In genomic region chr9:123638231-123638630, GRCm38 (mm10) we compare ENCODE assay signal across 24 mouse cellular contexts. TPM values are rescaled to one million over a fixed set of nuclear protein-coding genes. Genes with fewer than 3 reads are reported as not detected.
DNase-seq lines count a peak whose midpoint lies in the region; ATAC-seq and TF ChIP-seq lines count a peak whose summit lies in the region.
"Had no signal": no experiment of that assay in that cellular context is flagged by ENCODE, and none has a peak within 500 bp of the region (broad histone marks: within the 10 kb centered on the region; RNA-seq: fewer than 3 reads in every experiment).

No protein-coding gene starts in this region.

- no peaks in the 10 kb centered on the region for H3K27me3 ChIP-seq in kidney, postnatal 0 days (ENCODE audit: insufficient read depth, low read length)
- H3K27me3 ChIP-seq in intestine, embryonic 15.5 days (replicated peaks): no peaks in the 10 kb centered on the region
- H3K27me3 ChIP-seq in hindbrain, embryonic 13.5 days: no peaks in the 10 kb centered on the region
- H3K27me3 ChIP-seq: forebrain, embryonic 13.5 days; limb, embryonic 13.5 days had no signal

- peak; percentile 68 for DNase-seq in adrenal gland, adult 2 months
- no peak for DNase-seq in adrenal gland, postnatal 4 days (ENCODE audit: low spot score in 2 of 2)
- DNase-seq in kidney, postnatal 0 days (ENCODE audit: low spot score): no peak
- DNase-seq in kidney, postnatal 14 days: no peak
- DNase-seq in embryo, embryonic 9.5 days (ENCODE audit: extremely low spot score): no peak
- DNase-seq: gastrocnemius, postnatal 14 days; liver, postnatal 0 days; thymus, adult 18-20 months had no signal

- no peak overlapping the region for H3K9ac ChIP-seq in kidney, postnatal 0 days (ENCODE audit: low read depth, low read length)
- no peak overlapping the region for H3K9ac ChIP-seq in intestine, embryonic 15.5 days
- no peak overlapping the region for H3K9ac ChIP-seq in hindbrain, embryonic 13.5 days
- H3K9ac ChIP-seq: forebrain, embryonic 13.5 days; heart, embryonic 15.5 days; limb, embryonic 13.5 days; liver, postnatal 0 days had no signal

- no peaks in the 10 kb centered on the region for H3K9me3 ChIP-seq in kidney, postnatal 0 days (replicated peaks; ENCODE audit: low read length)
- H3K9me3 ChIP-seq in intestine, embryonic 15.5 days: no peaks in the 10 kb centered on the region
- no peaks in the 10 kb centered on the region for H3K9me3 ChIP-seq in hindbrain, embryonic 13.5 days
- H3K9me3 ChIP-seq: forebrain, embryonic 13.5 days; heart, embryonic 10.5 days; heart, embryonic 15.5 days; limb, embryonic 13.5 days had no signal

- H3K27ac ChIP-seq in kidney, postnatal 0 days: no peak overlapping the region
- no peak overlapping the region for H3K27ac ChIP-seq in intestine, embryonic 15.5 days
- H3K27ac ChIP-seq in hindbrain, embryonic 13.5 days: no peak overlapping the region
- H3K27ac ChIP-seq: forebrain, embryonic 13.5 days; heart, embryonic 10.5 days; heart, embryonic 15.5 days; hindbrain, postnatal 0 days; layer of hippocampus, adult 2 months; limb, embryonic 13.5 days; stomach, postnatal 0 days had no signal

- H3K4me1 ChIP-seq in kidney, postnatal 0 days (replicated peaks; ENCODE audit: insufficient read depth, low read length): no peaks in the 10 kb centered on the region
- H3K4me1 ChIP-seq in intestine, embryonic 15.5 days (replicated peaks): no peaks in the 10 kb centered on the region
- no peaks in the 10 kb centered on the region for H3K4me1 ChIP-seq in hindbrain, embryonic 13.5 days (replicated peaks)
- H3K4me1 ChIP-seq: forebrain, embryonic 13.5 days; limb, embryonic 13.5 days had no signal

- ATAC-seq in kidney, postnatal 0 days (replicated peaks; ENCODE audit: low FRiP score, low read depth): peak; percentile 33
- peak; percentile 15; the same call in 1 of the 2 replicates for ATAC-seq in intestine, embryonic 15.5 days
- ATAC-seq in hindbrain, embryonic 13.5 days (ENCODE audit: low FRiP score): no peak
- ATAC-seq: hindbrain, postnatal 0 days; midbrain, embryonic 16.5 days had no signal

- no peak for TF ChIP-seq CTCF in kidney, postnatal 0 days (IDR thresholded peaks at IDR 0.05; ENCODE audit: low read depth)

- H3K4me3 ChIP-seq in kidney, postnatal 0 days (replicated peaks; ENCODE audit: low read depth, low read length): no peak overlapping the region
- no peak overlapping the region for H3K4me3 ChIP-seq in intestine, embryonic 15.5 days (replicated peaks)
- no peak overlapping the region for H3K4me3 ChIP-seq in hindbrain, embryonic 13.5 days
- H3K4me3 ChIP-seq: forebrain, embryonic 13.5 days; heart, embryonic 10.5 days; heart, embryonic 15.5 days; layer of hippocampus, adult 2 months; limb, embryonic 13.5 days had no signal

- H3K36me3 ChIP-seq in kidney, postnatal 0 days (ENCODE audit: insufficient read depth, low read length): no peaks in the 10 kb centered on the region
- H3K36me3 ChIP-seq in intestine, embryonic 15.5 days: no peaks in the 10 kb centered on the region
- no peaks in the 10 kb centered on the region for H3K36me3 ChIP-seq in hindbrain, embryonic 13.5 days
- H3K36me3 ChIP-seq: heart, embryonic 10.5 days; heart, embryonic 15.5 days; limb, embryonic 13.5 days had no signal

- H3K4me2 ChIP-seq in kidney, postnatal 0 days (ENCODE audit: low read length): no peak overlapping the region
- no peak overlapping the region for H3K4me2 ChIP-seq in intestine, embryonic 15.5 days (replicated peaks)
- no peak overlapping the region for H3K4me2 ChIP-seq in hindbrain, embryonic 13.5 days
- H3K4me2 ChIP-seq: forebrain, embryonic 13.5 days; heart, embryonic 15.5 days; limb, embryonic 13.5 days; liver, embryonic 11.5 days; midbrain, embryonic 11.5 days had no signal

RNA-seq across cellular contexts. Expression of gene Slc6a20b, which starts 5.9 kb away (rescaled TPM):
- total RNA-seq in adrenal gland, adult 2 months (2021): under 1 TPM in 1 of 2 experiments, not detected in 1; 0.10 TPM
- not detected in 2 replicates for polyA plus RNA-seq in adrenal gland, adult 2 months (2012; rRNA removed)
- 1 to 10 TPM in 1 of 2 experiments, under 1 TPM in 1; 0.14 to 3.0 TPM for total RNA-seq in adrenal gland, postnatal 4 days (2021)
- 9.5 and 12.1 TPM in 2 replicates for polyA plus RNA-seq in kidney, postnatal 0 days (2015; fragmentation: Nextera tagmentation; extraction: Ambion mirVana)
- 0.45 and 0.59 TPM in 2 replicates for polyA plus RNA-seq in intestine, embryonic 15.5 days (2015; fragmentation: Nextera tagmentation; extraction: Ambion mirVana)
- polyA plus RNA-seq in hindbrain, embryonic 13.5 days (2015; fragmentation: Nextera tagmentation; extraction: Ambion mirVana): 0.34 and 0.41 TPM in 2 replicates
- total RNA-seq: gastrocnemius, postnatal 14 days; heart, postnatal 25 days had no signal

RNA-seq across cellular contexts. Expression of gene Ccr9, which starts 40.0 kb away (rescaled TPM):
- total RNA-seq in adrenal gland, adult 2 months (2021): not detected
- polyA plus RNA-seq in adrenal gland, adult 2 months (2012; rRNA removed): 0.04 and 0.20 TPM in 2 replicates
- under 1 TPM in 1 of 2 experiments, not detected in 1; 0.17 TPM for total RNA-seq in adrenal gland, postnatal 4 days (2021)
- 0.11 and 0.23 TPM in 2 replicates for polyA plus RNA-seq in kidney, postnatal 0 days (2015; fragmentation: Nextera tagmentation; extraction: Ambion mirVana)
- 0.54 and 0.75 TPM in 2 replicates for polyA plus RNA-seq in intestine, embryonic 15.5 days (2015; fragmentation: Nextera tagmentation; extraction: Ambion mirVana)
- 0.23 and 0.48 TPM in 2 replicates for polyA plus RNA-seq in hindbrain, embryonic 13.5 days (2015; fragmentation: Nextera tagmentation; extraction: Ambion mirVana)
- total RNA-seq: heart, postnatal 25 days; MEL had no signal
- polyA plus RNA-seq: heart, embryonic 10.5 days had no signal

RNA-seq across cellular contexts. Expression of gene Slc6a20a, which starts 40.5 kb away (rescaled TPM):
- total RNA-seq in adrenal gland, adult 2 months (2021): under 1 TPM in 1 of 2 experiments, not detected in 1; 0.29 TPM
- polyA plus RNA-seq in adrenal gland, adult 2 months (2012; rRNA removed): 0.09 and 0.44 TPM in 2 replicates
- total RNA-seq in adrenal gland, postnatal 4 days (2021): 1 to 10 TPM in 1 of 2 experiments, under 1 TPM in 1; 0.28 to 1.1 TPM
- 2.2 TPM in 2 replicates for polyA plus RNA-seq in kidney, postnatal 0 days (2015; fragmentation: Nextera tagmentation; extraction: Ambion mirVana)
- polyA plus RNA-seq in intestine, embryonic 15.5 days (2015; fragmentation: Nextera tagmentation; extraction: Ambion mirVana): 16.8 and 19.8 TPM in 2 replicates
- 5.6 and 6.3 TPM in 2 replicates for polyA plus RNA-seq in hindbrain, embryonic 13.5 days (2015; fragmentation: Nextera tagmentation; extraction: Ambion mirVana)
- total RNA-seq: gastrocnemius, postnatal 14 days; heart, postnatal 25 days; MEL; neutrophil, adult 5-6 weeks had no signal
- polyA plus RNA-seq: heart, embryonic 10.5 days; heart, embryonic 15.5 days; limb, embryonic 13.5 days; Patski had no signal
